Mouse (Mus musculus) CH12.LX (cell line): ENCODE data around the gene Plekha4.

Source experiments
- CTCF ChIP-seq, 2 experiments: IDR thresholded peaks in 1 of 2; conservative IDR thresholded peaks in 1 of 2; 2 replicates each; pipeline ENCODE4 v1.5.1; 2011 to 2012; ENCODE audit warnings: low read depth in 2 of 2, low read length in 2 of 2, improper control_type of control experiment in 1 of 2, inconsistent platforms in 1 of 2, mild to moderate bottlenecking in 1 of 2, moderate library complexity in 1 of 2
- HCFC1 ChIP-seq: IDR thresholded peaks from 2 replicates; pipeline ENCODE4 v1.6.1; 2012; ENCODE audit warnings: low read depth, mild to moderate bottlenecking, inconsistent platforms, low read length, improper control_type of control experiment
- POLR2A ChIP-seq: IDR thresholded peaks from 2 replicates; pipeline ENCODE4 v1.6.1; 2011; ENCODE audit warnings: low read depth, mild to moderate bottlenecking, improper control_type of control experiment, low read length
- RAD21 ChIP-seq: IDR thresholded peaks from 2 replicates; pipeline ENCODE4 v1.6.1; 2011; ENCODE audit warnings: low read depth, mild to moderate bottlenecking, low read length, improper control_type of control experiment, moderate library complexity
- SIN3A ChIP-seq: IDR thresholded peaks from 2 replicates; pipeline ENCODE4 v1.6.1; 2012; ENCODE audit warnings: low read length, improper control_type of control experiment, inconsistent platforms
- UBTF ChIP-seq: IDR thresholded peaks from 2 replicates; pipeline ENCODE4 v1.6.1; 2012; ENCODE audit warnings: low read depth, mild to moderate bottlenecking, inconsistent platforms, low read length, improper control_type of control experiment, moderate library complexity
- USF1 ChIP-seq: IDR thresholded peaks from 2 replicates; pipeline ENCODE4 v1.6.1; 2014; ENCODE audit warnings: low read depth, mild to moderate bottlenecking, inconsistent platforms, low read length, improper control_type of control experiment
- ZNF384 ChIP-seq: IDR thresholded peaks from 2 replicates; pipeline ENCODE4 v1.6.1; 2012; ENCODE audit warnings: low read depth, low read length, improper control_type of control experiment, inconsistent platforms

DNA sequence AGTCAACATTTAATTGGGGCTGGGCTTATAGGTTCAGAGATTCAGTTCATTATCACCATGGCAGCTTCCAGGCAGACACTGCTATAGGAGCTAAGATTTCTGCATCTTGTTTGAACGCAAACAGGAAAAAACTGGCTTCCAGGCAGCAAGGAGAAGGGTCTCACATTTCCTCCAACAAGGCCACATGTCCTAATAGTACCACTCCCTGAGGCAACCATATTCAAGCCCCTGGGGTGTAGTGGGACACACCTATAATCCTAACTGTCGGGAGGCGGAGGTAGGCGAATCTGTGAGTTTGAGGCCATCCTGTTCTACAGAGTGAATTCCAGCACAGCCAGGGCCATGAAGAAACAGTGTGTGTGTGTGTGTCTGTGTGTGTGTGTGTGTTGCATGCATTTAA, 69.0 kb downstream of the Plekha4 start:
- no peak for TF ChIP-seq ZNF384
- TF ChIP-seq CTCF (conservative IDR thresholded peaks at IDR 0.05 in 1 of 2, IDR thresholded peaks at IDR 0.05 in 1 of 2; ENCODE audit: low read depth in 2 of 2, low read length in 2 of 2) = no peak
- TF ChIP-seq POLR2A = no peak
- TF ChIP-seq UBTF = no peak
- TF ChIP-seq USF1 = no peak
- TF ChIP-seq SIN3A = no peak
- TF ChIP-seq HCFC1 = no peak
- TF ChIP-seq RAD21 = no peak
